Mouse (Mus musculus) embryonic facial prominence, embryonic 14.5 days (tissue): ENCODE measurements around the gene Abcc9. TPM values are rescaled to one million over a fixed set of nuclear protein-coding genes. Genes with fewer than 3 reads are reported as not detected.

Source experiments
- ATAC-seq: fragments of 200-750 bp; cut with Nextera tagmentation; 2 replicates; pipeline ENCODE4 v1.8.0; 2017; ENCODE audit warnings: low read depth, moderate number of reproducible peaks, moderate TSS enrichment
- DNase-seq: peaks from one replicate; pipeline ENCODE4 v3.0.0-alpha.2; 2015; ENCODE audit warnings: low spot score
- H3K27ac ChIP-seq: fragments of 300-500 bp; sonication (generic); replicated peaks from 2 replicates; pipeline ENCODE4 v1.5.1; 2014; ENCODE audit warnings: low read depth, mild to moderate bottlenecking, low read length, moderate library complexity
- H3K27me3 ChIP-seq: fragments of 300-500 bp; sonication (generic); replicated peaks from 2 replicates; pipeline ENCODE4 v1.6.1; 2014; ENCODE audit warnings: low read length; ENCODE audit not compliant: control insufficient read depth, insufficient read depth
- H3K36me3 ChIP-seq: fragments of 300-500 bp; sonication (generic); 2 replicates; pipeline ENCODE4 v1.6.1; 2014; ENCODE audit warnings: low read length, mixed read lengths; ENCODE audit not compliant: control insufficient read depth, insufficient read depth
- H3K4me1 ChIP-seq: fragments of 300-500 bp; sonication (generic); 2 replicates; pipeline ENCODE4 v1.6.1; 2014; ENCODE audit warnings: antibody characterized with exemption, low read length; ENCODE audit not compliant: control insufficient read depth, insufficient read depth
- H3K4me2 ChIP-seq: fragments of 300-500 bp; sonication (generic); 2 replicates; pipeline ENCODE4 v1.6.1; 2014; ENCODE audit warnings: low read depth, mild to moderate bottlenecking, low read length, moderate library complexity, mixed read lengths
- H3K4me3 ChIP-seq: fragments of 300-500 bp; sonication (generic); 2 replicates; pipeline ENCODE4 v1.5.1; 2014; ENCODE audit warnings: low read depth, mild to moderate bottlenecking, low read length
- H3K9ac ChIP-seq: fragments of 300-500 bp; sonication (generic); 2 replicates; pipeline ENCODE4 v1.6.1; 2014; ENCODE audit warnings: low read depth, mild to moderate bottlenecking, low read length, moderate library complexity, mixed read lengths
- H3K9me3 ChIP-seq: fragments of 300-500 bp; sonication (generic); 2 replicates; pipeline ENCODE4 v1.6.1; 2016; ENCODE audit warnings: low read length; ENCODE audit not compliant: control insufficient read depth
- WGBS: fragments of 180-500 bp; shearing (Covaris S2); extraction: QIAGEN DNeasy Blood & Tissue Kit; methylation state at CpG from one replicate; pipeline ENCODE4 v1.1.7; 2014; 5-methylcytosine and 5-hydroxymethylcytosine counted together
- polyA plus RNA-seq: library from polyadenylated mRNA; unstranded; fragments of >200 nt; fragmentation: Nextera tagmentation; extraction: Ambion mirVana; gene quantifications from 2 replicates; pipeline ENCODE4 v1.2.1, GENCODE M21; 2014

The Abcc9 gene
- polyA plus RNA-seq, 1 experiment from 2014 or later = 7.7 TPM

- H3K9me3 ChIP-seq = no peaks in the 10 kb centered on the region
- H3K27me3 ChIP-seq = peaks cover 49% of the 10 kb centered on the region
- DNase-seq (no peak), ATAC-seq (no peak)
- no peak overlapping the region for H3K27ac ChIP-seq
- H3K4me2 ChIP-seq = no peak overlapping the region
- H3K9ac ChIP-seq = no peak overlapping the region
- H3K4me3 ChIP-seq = no peak overlapping the region
- H3K36me3 ChIP-seq = no peaks in the 10 kb centered on the region
- 52% methylated on average over 6 of the region's 6 CpGs for WGBS
- H3K4me1 ChIP-seq = no peaks in the 10 kb centered on the region
These were observed 129.2 kb downstream of the Abcc9 start for GRCm38 (mm10) chr6:142572876-142573275.

GRCm38 (mm10) chr6:142571629-142572360 is 130.3 kb downstream of the Abcc9 start:
- Histone ChIP-seq H3K27me3 (peaks cover 49% of the 10 kb centered on the region), H3K9me3 (no peaks in the 10 kb centered on the region), H3K9ac (peak overlapping the region; percentile 52), H3K4me3 (peak overlapping the region; percentile 49), H3K4me1 (no peaks in the 10 kb centered on the region), H3K4me2 (peak overlapping the region; percentile 66), H3K27ac (no peak overlapping the region), H3K36me3 (no peaks in the 10 kb centered on the region)
- no peak for DNase-seq
- ATAC-seq = no peak
- WGBS = 3% methylated on average over 21 of the region's 21 CpGs

DNA sequence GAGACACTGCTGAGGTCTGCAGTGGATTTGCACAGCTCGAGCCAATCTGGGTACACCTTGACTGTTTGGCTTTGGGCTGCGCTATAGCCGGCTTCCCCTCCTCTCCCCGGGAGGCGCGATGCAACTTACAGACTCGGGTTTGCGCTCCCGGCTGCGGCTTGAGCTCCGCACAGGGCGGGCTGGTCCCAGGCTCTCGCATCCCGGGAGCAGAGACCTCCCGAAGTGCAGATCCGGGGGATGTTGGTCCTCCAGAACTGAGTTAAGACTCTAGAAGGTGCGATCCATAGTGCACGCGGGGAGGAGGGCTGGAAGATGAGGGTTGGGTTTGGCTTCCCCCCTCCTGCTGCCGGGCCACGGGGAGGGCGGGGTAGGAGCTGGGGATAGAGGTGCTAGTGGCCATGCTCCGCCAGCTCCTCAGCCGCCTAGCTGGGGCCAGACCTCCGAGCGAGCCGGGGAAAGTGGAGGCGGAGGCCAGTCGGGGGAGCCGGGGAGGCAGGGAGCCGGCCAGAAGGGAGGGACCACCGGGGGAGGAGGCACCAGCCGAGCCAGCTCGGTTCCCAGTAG is 131.0 kb downstream of the Abcc9 start, which contains the start of gene Kcnj8:
Gene Kcnj8 (minus strand): TSS at position 560 of the 564 bp plus-strand sequence.
- H3K9ac ChIP-seq = peak within 1 kb of the TSS; percentile 52
- no peak within 1 kb of the TSS for H3K27ac ChIP-seq

DNA sequence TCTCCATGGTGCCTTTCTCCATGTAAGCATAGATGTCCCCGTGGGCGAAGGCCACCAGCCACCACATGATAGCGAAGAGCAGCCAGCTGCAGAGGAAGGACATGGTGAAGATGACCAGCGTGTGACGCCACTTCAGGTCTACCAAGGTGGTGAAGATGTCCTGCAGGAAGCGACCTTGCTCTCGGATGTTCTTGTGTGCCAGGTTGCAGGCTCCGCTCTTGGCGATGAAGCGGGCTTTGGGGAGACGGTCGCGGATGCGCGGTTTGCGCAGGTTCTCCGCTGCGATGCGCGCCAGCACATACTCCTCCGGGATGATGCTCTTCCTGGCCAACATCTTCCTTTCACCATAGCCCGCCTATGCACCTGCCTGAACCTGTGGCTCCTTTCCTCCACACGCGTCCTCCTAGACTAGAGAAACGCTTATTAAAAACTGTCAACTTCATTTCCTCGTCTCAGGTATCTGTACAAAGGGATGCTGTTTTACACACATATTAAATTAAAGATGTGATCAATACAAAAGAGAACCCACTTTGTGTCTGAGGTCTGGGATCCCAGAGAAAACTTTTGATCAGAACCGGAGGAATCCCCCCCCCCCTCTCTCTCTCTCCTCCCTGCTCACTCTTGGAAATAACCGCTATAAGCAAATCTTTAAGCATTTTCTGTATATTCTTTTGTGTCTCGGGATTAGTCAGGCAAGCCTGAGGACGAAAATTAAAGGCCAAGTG is 131.9 kb downstream of the Abcc9 start:
- H3K27me3 ChIP-seq = peaks cover 49% of the 10 kb centered on the region
- 7% methylated on average over 30 of the region's 30 CpGs for WGBS
- peak overlapping the region; percentile 66 for H3K4me2 ChIP-seq
- H3K27ac ChIP-seq = no peak overlapping the region
- H3K4me3 ChIP-seq = peak overlapping the region; percentile 49
- no peaks in the 10 kb centered on the region for H3K9me3 ChIP-seq
- no peak overlapping the region for H3K9ac ChIP-seq
- H3K36me3 ChIP-seq = no peaks in the 10 kb centered on the region
- DNase-seq (no peak), ATAC-seq (no peak)
- H3K4me1 ChIP-seq = no peaks in the 10 kb centered on the region

More for the DNA sequence above, 131.0 kb downstream of the Abcc9 start, which contains the start of gene Kcnj8:
- Histone ChIP-seq H3K4me2 (peak within 1 kb of the TSS; percentile 66), H3K4me3 (peak within 1 kb of the TSS; percentile 49), H3K36me3 (no peaks in the 10 kb centered on the region), H3K27me3 (peaks cover 49% of the 10 kb centered on the region), H3K4me1 (no peaks in the 10 kb centered on the region), H3K9me3 (no peaks in the 10 kb centered on the region)
- under 1% methylated on average over 27 of the region's 34 CpGs for WGBS
- DNase-seq = peak; percentile 78
- ATAC-seq = peak; percentile 90

DNA sequence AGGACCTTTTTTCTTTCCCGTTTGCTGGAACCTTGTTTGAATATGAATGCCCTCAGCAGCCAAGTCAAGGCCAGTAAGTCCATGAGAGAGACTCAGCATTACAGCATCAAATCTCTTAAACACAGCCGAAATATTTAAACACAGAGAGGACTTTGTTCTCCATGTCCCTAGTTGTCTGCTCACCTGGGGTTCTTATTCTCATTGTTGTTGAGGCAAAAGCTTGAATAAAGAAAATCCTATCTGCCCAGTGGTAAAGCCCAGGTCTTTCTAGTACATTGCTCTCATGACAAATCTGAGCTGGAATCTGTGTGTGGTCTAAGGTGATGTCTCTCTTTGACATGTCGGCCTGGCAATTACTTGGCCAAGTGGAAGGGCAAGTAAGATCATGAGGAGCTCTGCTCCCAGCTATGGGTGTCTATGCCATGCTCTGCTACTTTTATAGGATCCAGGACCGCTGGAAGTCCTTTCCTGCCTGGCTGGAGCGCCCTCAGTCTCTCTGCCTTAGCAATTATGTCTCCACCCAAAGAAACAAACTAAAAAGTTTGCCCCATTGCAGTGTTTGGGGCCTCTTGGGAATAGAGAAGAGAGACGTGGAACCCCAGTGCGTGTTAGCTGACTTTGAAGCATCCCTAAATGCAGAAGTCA is 133.3 kb downstream of the Abcc9 start:
- DNase-seq (no peak), ATAC-seq (no peak)
- peak overlapping the region; percentile 6; the same call in 1 of the 2 replicates for H3K4me2 ChIP-seq
- no peaks in the 10 kb centered on the region for H3K9me3 ChIP-seq
- H3K4me1 ChIP-seq = no peaks in the 10 kb centered on the region
- 34% methylated on average over 7 of the region's 7 CpGs for WGBS
- no peak overlapping the region for H3K27ac ChIP-seq
- no peaks in the 10 kb centered on the region for H3K36me3 ChIP-seq
- peaks cover 49% of the 10 kb centered on the region for H3K27me3 ChIP-seq
- H3K4me3 ChIP-seq = peak overlapping the region; percentile 5; the same call in 1 of the 2 replicates
- H3K9ac ChIP-seq = no peak overlapping the region

- Histone ChIP-seq H3K9ac (no peak overlapping the region), H3K9me3 (no peaks in the 10 kb centered on the region), H3K4me1 (no peaks in the 10 kb centered on the region), H3K27me3 (peaks cover 42% of the 10 kb centered on the region), H3K36me3 (no peaks in the 10 kb centered on the region), H3K27ac (no peak overlapping the region), H3K4me3 (no peak overlapping the region), H3K4me2 (no peak overlapping the region)
- ATAC-seq = no peak
- peak; percentile 65 for DNase-seq
- 27% methylated on average over 5 of the region's 5 CpGs for WGBS
These were observed 134.7 kb downstream of the Abcc9 start for GRCm38 (mm10) chr6:142567452-142567851.

DNA sequence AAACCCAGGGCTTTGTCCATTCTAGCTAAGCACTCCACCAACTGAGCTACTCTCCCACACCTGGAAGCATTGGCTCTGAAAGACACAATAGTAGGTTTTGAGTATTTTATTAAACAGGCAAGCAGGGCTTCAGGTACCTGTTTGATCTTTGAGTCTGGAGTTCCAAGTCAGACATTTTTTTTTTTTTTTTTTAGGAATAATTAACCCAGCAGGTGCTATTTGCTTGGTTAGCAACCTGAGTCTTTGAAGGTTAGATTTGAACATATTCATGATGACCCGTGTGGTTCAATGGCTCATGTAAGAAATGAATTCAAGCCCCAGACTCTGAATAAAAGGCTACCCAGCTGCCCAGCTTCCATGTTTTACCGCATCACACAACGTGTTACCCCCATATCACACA is 137.4 kb downstream of the Abcc9 start:
- Histone ChIP-seq H3K4me3 (no peak overlapping the region), H3K4me2 (no peak overlapping the region), H3K9me3 (no peaks in the 10 kb centered on the region), H3K27me3 (peaks cover 17% of the 10 kb centered on the region), H3K36me3 (no peaks in the 10 kb centered on the region), H3K9ac (no peak overlapping the region), H3K4me1 (no peaks in the 10 kb centered on the region), H3K27ac (no peak overlapping the region)
- 91% methylated on average over 3 of the region's 3 CpGs for WGBS
- DNase-seq (no peak), ATAC-seq (no peak)

- no peak overlapping the region for H3K27ac ChIP-seq
- H3K9ac ChIP-seq = no peak overlapping the region
- no peaks in the 10 kb centered on the region for H3K36me3 ChIP-seq
- no peak overlapping the region for H3K4me3 ChIP-seq
- H3K4me1 ChIP-seq = no peaks in the 10 kb centered on the region
- H3K27me3 ChIP-seq = no peaks in the 10 kb centered on the region
- ATAC-seq (no peak), DNase-seq (no peak)
- WGBS = 64% methylated on average over 1 of the region's 1 CpGs
- H3K4me2 ChIP-seq = no peak overlapping the region
- H3K9me3 ChIP-seq = no peaks in the 10 kb centered on the region
These were observed 141.0 kb downstream of the Abcc9 start for GRCm38 (mm10) chr6:142561151-142561550.
